ENCODE assay signal across 27 mouse cellular contexts in genomic region chr1:183938361-183938760, GRCm38 (mm10).
DNase-seq lines count a peak whose midpoint lies in the region; ATAC-seq and TF ChIP-seq lines count a peak whose summit lies in the region.
"Had no signal": no experiment of that assay in that cellular context is flagged by ENCODE, and none has a peak within 500 bp of the region (broad histone marks: within the 10 kb centered on the region; RNA-seq: fewer than 3 reads in every experiment).

No protein-coding gene starts in this region.

- H3K36me3 ChIP-seq in embryonic facial prominence, embryonic 14.5 days (ENCODE audit: control insufficient read depth, insufficient read depth, low read length): no peaks in the 10 kb centered on the region
- no peaks in the 10 kb centered on the region for H3K36me3 ChIP-seq in embryonic facial prominence, embryonic 10.5 days (replicated peaks)
- no peaks in the 10 kb centered on the region for H3K36me3 ChIP-seq in lung, embryonic 14.5 days (ENCODE audit: insufficient read depth)
- no peaks in the 10 kb centered on the region for H3K36me3 ChIP-seq in hindbrain, embryonic 13.5 days
- H3K36me3 ChIP-seq: embryonic facial prominence, embryonic 13.5 days; forebrain, embryonic 10.5 days; G1E; heart, embryonic 13.5 days; hindbrain, embryonic 15.5 days had no signal

- ATAC-seq in embryonic facial prominence, embryonic 14.5 days (ENCODE audit: low read depth): no peak
- no peak for ATAC-seq in lung, embryonic 14.5 days (ENCODE audit: insufficient read depth)
- ATAC-seq in hindbrain, embryonic 13.5 days (ENCODE audit: low FRiP score): no peak
- ATAC-seq: forebrain, embryonic 13.5 days; forebrain, embryonic 16.5 days had no signal

- 0 out of 2 replicates have a peak, but pooled peaks cover 4% of the 10 kb centered on the region for H3K4me1 ChIP-seq in embryonic facial prominence, embryonic 14.5 days (ENCODE audit: control insufficient read depth, insufficient read depth, low read length)
- H3K4me1 ChIP-seq in embryonic facial prominence, embryonic 10.5 days: no peaks in the 10 kb centered on the region
- H3K4me1 ChIP-seq in lung, embryonic 14.5 days (ENCODE audit: insufficient read depth): no peaks in the 10 kb centered on the region
- no peaks in the 10 kb centered on the region for H3K4me1 ChIP-seq in hindbrain, embryonic 13.5 days (replicated peaks)
- H3K4me1 ChIP-seq: forebrain, embryonic 10.5 days; forebrain, embryonic 13.5 days; hindbrain, embryonic 15.5 days had no signal

- DNase-seq in embryonic facial prominence, embryonic 14.5 days (ENCODE audit: low spot score): peak; percentile 54
- DNase-seq in embryonic facial prominence, embryonic 10.5 days (ENCODE audit: low spot score): no peak
- peak; percentile 63 for DNase-seq in lung, embryonic 14.5 days
- no peak for DNase-seq in lung, postnatal 14 days
- DNase-seq in forelimb bud, embryonic 11.5 days (ENCODE audit: low read depth, low spot score): peak; percentile 27
- peak; percentile 9 for DNase-seq in mesoderm, embryonic 11.5 days (ENCODE audit: low read depth, low spot score)
- DNase-seq in urinary bladder, postnatal 14 days (ENCODE audit: low spot score): no peak
- DNase-seq: adrenal gland, adult 2 months; adrenal gland, postnatal 14 days; B cell, adult 2 months; cerebellum, adult 11 months; cerebellum, adult 2 months; cerebellum, adult 9-11 months; cerebellum, postnatal 25 days; gastrocnemius, adult 2 months; gastrocnemius, postnatal 14 days; heart, adult 18-20 months; heart, postnatal 14 days; heart, postnatal 4 days had no signal

- H3K4me3 ChIP-seq in embryonic facial prominence, embryonic 14.5 days (ENCODE audit: low read depth, low read length): no peak overlapping the region
- H3K4me3 ChIP-seq in embryonic facial prominence, embryonic 10.5 days: no peak overlapping the region
- H3K4me3 ChIP-seq in lung, embryonic 14.5 days (ENCODE audit: low read depth, low read length): no peak overlapping the region
- H3K4me3 ChIP-seq in hindbrain, embryonic 13.5 days: no peak overlapping the region
- H3K4me3 ChIP-seq: embryonic facial prominence, embryonic 13.5 days; forebrain, embryonic 10.5 days; forebrain, embryonic 13.5 days; gastrocnemius, adult 2 months; heart, embryonic 13.5 days; hindbrain, embryonic 15.5 days had no signal

- H3K27ac ChIP-seq in embryonic facial prominence, embryonic 14.5 days (replicated peaks; ENCODE audit: low read depth, low read length): no peak overlapping the region
- no peak overlapping the region for H3K27ac ChIP-seq in embryonic facial prominence, embryonic 10.5 days (replicated peaks)
- H3K27ac ChIP-seq in lung, embryonic 14.5 days (ENCODE audit: low read depth): no peak overlapping the region
- H3K27ac ChIP-seq in hindbrain, embryonic 13.5 days: no peak overlapping the region
- H3K27ac ChIP-seq: embryonic facial prominence, embryonic 13.5 days; forebrain, embryonic 10.5 days; forebrain, embryonic 13.5 days; gastrocnemius, adult 2 months; heart, embryonic 13.5 days; hindbrain, embryonic 15.5 days had no signal

- no peaks in the 10 kb centered on the region for H3K27me3 ChIP-seq in embryonic facial prominence, embryonic 14.5 days (replicated peaks; ENCODE audit: control insufficient read depth, insufficient read depth, low read length)
- H3K27me3 ChIP-seq in embryonic facial prominence, embryonic 10.5 days (replicated peaks; ENCODE audit: low read depth, poor library complexity, severe bottlenecking): no peaks in the 10 kb centered on the region
- no peaks in the 10 kb centered on the region for H3K27me3 ChIP-seq in lung, embryonic 14.5 days (ENCODE audit: insufficient read depth, low read length)
- no peaks in the 10 kb centered on the region for H3K27me3 ChIP-seq in hindbrain, embryonic 13.5 days
- H3K27me3 ChIP-seq: forebrain, embryonic 13.5 days; hindbrain, embryonic 15.5 days had no signal

- WGBS in embryonic facial prominence, embryonic 14.5 days: 45% methylated on average over 6 of the region's 6 CpGs
- WGBS in embryonic facial prominence, embryonic 10.5 days: 85% methylated on average over 6 of the region's 6 CpGs
- WGBS in lung, embryonic 14.5 days: 55% methylated on average over 6 of the region's 6 CpGs
- WGBS in hindbrain, embryonic 13.5 days: 86% methylated on average over 6 of the region's 6 CpGs

- no peaks in the 10 kb centered on the region for H3K9me3 ChIP-seq in embryonic facial prominence, embryonic 14.5 days (ENCODE audit: control insufficient read depth, low read length)
- H3K9me3 ChIP-seq in embryonic facial prominence, embryonic 10.5 days: no peaks in the 10 kb centered on the region
- no peaks in the 10 kb centered on the region for H3K9me3 ChIP-seq in lung, embryonic 14.5 days (ENCODE audit: low read depth, low read length)
- no peaks in the 10 kb centered on the region for H3K9me3 ChIP-seq in hindbrain, embryonic 13.5 days
- H3K9me3 ChIP-seq: embryonic facial prominence, embryonic 13.5 days; forebrain, embryonic 10.5 days; forebrain, embryonic 13.5 days; hindbrain, embryonic 15.5 days had no signal

- H3K9ac ChIP-seq in embryonic facial prominence, embryonic 14.5 days (ENCODE audit: low read depth, low read length): no peak overlapping the region
- no peak overlapping the region for H3K9ac ChIP-seq in lung, embryonic 14.5 days
- no peak overlapping the region for H3K9ac ChIP-seq in hindbrain, embryonic 13.5 days
- H3K9ac ChIP-seq: embryonic facial prominence, embryonic 13.5 days; forebrain, embryonic 13.5 days; heart, embryonic 13.5 days; hindbrain, embryonic 15.5 days had no signal

- TF ChIP-seq CTCF in lung, embryonic 14.5 days (IDR thresholded peaks at IDR 0.05; ENCODE audit: low read depth): no peak

- H3K4me2 ChIP-seq in embryonic facial prominence, embryonic 14.5 days (ENCODE audit: low read depth, low read length): no peak overlapping the region
- H3K4me2 ChIP-seq in lung, embryonic 14.5 days: no peak overlapping the region
- no peak overlapping the region for H3K4me2 ChIP-seq in hindbrain, embryonic 13.5 days
- H3K4me2 ChIP-seq: embryonic facial prominence, embryonic 13.5 days; forebrain, embryonic 13.5 days; heart, embryonic 13.5 days; hindbrain, embryonic 15.5 days had no signal

Comparison
In these comparisons a context has a peak if more than half of its experiments do, and no peak if none do; other contexts are left out.
1. DNase-seq: peak in embryonic facial prominence, embryonic 14.5 days (single experiment), lung, embryonic 14.5 days (single experiment), forelimb bud, embryonic 11.5 days (single experiment) and mesoderm, embryonic 11.5 days (single experiment); none in embryonic facial prominence, embryonic 10.5 days (single experiment), lung, postnatal 14 days (single experiment) and urinary bladder, postnatal 14 days (single experiment).